Mouse (Mus musculus): ENCODE data around the gene Slco1a1. TPM values are rescaled to one million over a fixed set of nuclear protein-coding genes. Genes with fewer than 3 reads are reported as not detected.
"Not testable (repeated sequence)": the region's sequence is repeated elsewhere in the genome, so short reads cannot be mapped to it uniquely, and the experiment has no call there.

Slco1a1 gene
- polyA plus RNA-seq, 1 experiment, result not detected

DNA sequence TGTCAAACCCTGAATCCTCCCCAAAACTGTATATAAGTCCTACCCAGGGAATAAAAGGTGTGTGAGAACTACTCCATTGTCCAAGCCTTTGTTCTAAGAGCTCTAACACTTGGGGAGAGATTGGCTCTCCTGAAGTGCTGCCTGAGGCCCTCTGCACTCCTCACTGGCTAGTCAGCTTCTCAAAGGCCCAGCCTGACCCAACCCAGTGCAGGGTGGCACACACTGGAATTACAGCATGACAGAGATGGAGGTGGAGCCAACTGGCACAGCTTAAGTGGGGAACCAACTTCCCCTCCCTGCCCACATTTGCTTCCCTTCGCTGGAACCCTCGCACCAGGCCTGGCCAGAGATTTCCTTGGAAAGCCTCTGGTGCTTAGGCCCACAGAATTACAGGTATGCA, 48.6 kb downstream of the Slco1a1 start:
- no peak overlapping the region for H3K4me3 ChIP-seq (ENCODE audit: control insufficient read depth, insufficient read depth, low read length)
- no peaks in the 10 kb centered on the region for H3K36me3 ChIP-seq (ENCODE audit: control insufficient read depth, insufficient read depth, low read length)
- H3K4me1 ChIP-seq (replicated peaks; ENCODE audit: control insufficient read depth, insufficient read depth, low read length), result no peaks in the 10 kb centered on the region
- H3K27me3 ChIP-seq (ENCODE audit: control insufficient read depth, insufficient read depth, low read length), result no peaks in the 10 kb centered on the region
- no peak for TF ChIP-seq POLR2A (IDR thresholded peaks at IDR 0.05; ENCODE audit: control insufficient read depth, extremely low read depth, insufficient read depth, low read length, poor library complexity)
- no peak for TF ChIP-seq CTCF (IDR thresholded peaks at IDR 0.05; ENCODE audit: borderline replicate concordance, control insufficient read depth, extremely low read depth, insufficient read depth, low read length, poor library complexity)
- H3K27ac ChIP-seq (ENCODE audit: control insufficient read depth, insufficient read depth, low read length), result no peak overlapping the region
- DNase-seq, result no peak
- WGBS, result 56% methylated on average over 2 of the region's 2 CpGs

DNA sequence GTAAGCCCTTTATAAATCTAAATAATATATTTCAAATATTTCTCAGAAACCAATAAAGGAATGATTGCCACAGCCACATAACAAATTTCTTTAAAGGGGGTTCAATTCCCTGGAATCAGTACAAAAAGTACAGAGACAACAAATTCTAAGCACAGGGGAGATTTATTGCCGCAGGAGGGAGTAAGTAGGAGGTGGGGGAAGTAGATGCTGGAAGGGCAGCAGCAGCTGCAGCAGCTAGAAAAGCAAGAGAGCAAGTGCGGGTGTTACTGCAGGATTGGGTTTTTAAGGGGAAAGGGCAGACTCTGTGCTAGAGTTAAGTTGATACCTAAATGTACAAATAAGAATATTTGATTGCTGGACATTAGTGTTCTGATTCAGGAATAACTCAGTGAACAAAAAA, 57.0 kb downstream of the Slco1a1 start:
- no peak overlapping the region for H3K27ac ChIP-seq (ENCODE audit: control insufficient read depth, insufficient read depth, low read length)
- no peak for TF ChIP-seq POLR2A (IDR thresholded peaks at IDR 0.05; ENCODE audit: control insufficient read depth, extremely low read depth, insufficient read depth, low read length, poor library complexity)
- TF ChIP-seq CTCF (IDR thresholded peaks at IDR 0.05; ENCODE audit: borderline replicate concordance, control insufficient read depth, extremely low read depth, insufficient read depth, low read length, poor library complexity), result no peak
- WGBS, result 46% methylated on average over 2 of the region's 2 CpGs
- DNase-seq, result no peak
- H3K27me3 ChIP-seq (ENCODE audit: control insufficient read depth, insufficient read depth, low read length), result no peaks in the 10 kb centered on the region
- no peaks in the 10 kb centered on the region for H3K4me1 ChIP-seq (replicated peaks; ENCODE audit: control insufficient read depth, insufficient read depth, low read length)
- H3K4me3 ChIP-seq (ENCODE audit: control insufficient read depth, insufficient read depth, low read length), result no peak overlapping the region
- H3K36me3 ChIP-seq (ENCODE audit: control insufficient read depth, insufficient read depth, low read length), result no peaks in the 10 kb centered on the region

DNA sequence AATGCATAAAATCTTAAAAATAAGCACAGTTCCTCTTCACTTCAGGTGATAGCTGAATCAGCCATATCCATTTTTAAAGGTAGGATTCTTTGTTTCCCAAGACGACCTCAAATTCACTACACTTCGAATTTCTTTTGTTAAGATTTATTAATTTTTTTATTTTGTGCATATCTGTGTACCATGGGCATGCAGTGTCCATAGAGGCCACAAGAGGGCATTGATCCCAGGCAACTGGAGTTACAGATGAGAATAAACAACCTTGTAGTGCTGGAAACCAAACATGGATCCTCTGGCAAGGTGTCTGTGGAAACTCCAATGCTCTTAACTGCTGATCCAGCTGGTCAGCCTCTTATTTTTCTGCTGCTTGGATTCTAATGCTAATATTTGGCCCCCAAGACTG, 58.5 kb downstream of the Slco1a1 start:
- 65% methylated on average over 2 of the region's 2 CpGs for WGBS
- no peak for DNase-seq
- TF ChIP-seq CTCF (IDR thresholded peaks at IDR 0.05; ENCODE audit: borderline replicate concordance, control insufficient read depth, extremely low read depth, insufficient read depth, low read length, poor library complexity) (no peak), POLR2A (IDR thresholded peaks at IDR 0.05; ENCODE audit: control insufficient read depth, extremely low read depth, insufficient read depth, low read length, poor library complexity) (no peak)
- Histone ChIP-seq H3K27ac (ENCODE audit: control insufficient read depth, insufficient read depth, low read length) (no peak overlapping the region), H3K4me1 (replicated peaks; ENCODE audit: control insufficient read depth, insufficient read depth, low read length) (no peaks in the 10 kb centered on the region), H3K27me3 (ENCODE audit: control insufficient read depth, insufficient read depth, low read length) (no peaks in the 10 kb centered on the region), H3K36me3 (ENCODE audit: control insufficient read depth, insufficient read depth, low read length) (no peaks in the 10 kb centered on the region), H3K4me3 (ENCODE audit: control insufficient read depth, insufficient read depth, low read length) (no peak overlapping the region)

DNA sequence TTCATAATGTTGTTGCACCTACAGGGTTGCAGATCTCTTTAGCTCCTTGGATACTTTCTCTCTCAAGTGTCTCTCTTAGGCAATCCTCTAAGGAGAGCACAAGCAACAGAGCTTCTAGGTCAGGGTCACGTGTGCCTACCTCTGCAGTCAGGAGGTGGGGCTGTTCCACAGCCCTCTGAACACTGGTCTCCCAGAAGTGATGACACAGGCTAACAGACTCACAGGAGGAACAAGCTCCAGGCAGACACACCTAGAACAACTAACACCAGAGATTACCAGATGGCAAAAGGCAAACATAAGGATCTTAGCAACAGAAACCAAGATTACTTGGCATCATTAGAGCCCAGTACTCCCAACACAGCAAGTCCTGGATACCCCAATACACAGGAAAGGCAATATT, 64.2 kb downstream of the Slco1a1 start:
- no peak overlapping the region for H3K4me3 ChIP-seq (ENCODE audit: control insufficient read depth, insufficient read depth, low read length)
- TF ChIP-seq CTCF (IDR thresholded peaks at IDR 0.05; ENCODE audit: borderline replicate concordance, control insufficient read depth, extremely low read depth, insufficient read depth, low read length, poor library complexity) (no peak), POLR2A (IDR thresholded peaks at IDR 0.05; ENCODE audit: control insufficient read depth, extremely low read depth, insufficient read depth, low read length, poor library complexity) (no peak)
- H3K36me3 ChIP-seq (ENCODE audit: control insufficient read depth, insufficient read depth, low read length), result no peaks in the 10 kb centered on the region
- H3K27ac ChIP-seq (ENCODE audit: control insufficient read depth, insufficient read depth, low read length), result no peak overlapping the region
- H3K4me1 ChIP-seq (replicated peaks; ENCODE audit: control insufficient read depth, insufficient read depth, low read length), result no peaks in the 10 kb centered on the region
- no peaks in the 10 kb centered on the region for H3K27me3 ChIP-seq (ENCODE audit: control insufficient read depth, insufficient read depth, low read length)
- DNase-seq, result no peak
- 65% methylated on average over 1 of the region's 1 CpGs for WGBS

DNA sequence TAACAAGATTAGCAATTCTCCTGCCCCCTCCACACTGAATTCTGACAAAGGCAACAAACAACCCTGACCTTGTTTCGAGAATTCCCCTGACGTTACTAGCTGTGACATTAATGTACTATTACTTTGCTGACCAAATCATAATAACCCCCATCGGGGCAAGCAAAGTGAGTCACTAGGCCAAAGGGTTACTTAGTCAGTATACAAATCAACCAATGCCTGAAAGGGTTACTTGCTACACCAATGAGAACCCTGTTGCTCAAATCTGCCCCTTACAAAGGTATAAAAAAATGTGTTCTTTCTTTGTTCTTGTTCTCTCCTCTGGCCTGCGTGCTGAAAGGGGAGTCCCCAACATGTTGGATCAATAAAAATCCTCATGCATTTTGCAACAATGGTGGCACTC, 71.0 kb downstream of the Slco1a1 start:
- H3K27me3 ChIP-seq (ENCODE audit: control insufficient read depth, insufficient read depth, low read length); H3K4me3 ChIP-seq (ENCODE audit: control insufficient read depth, insufficient read depth, low read length); H3K36me3 ChIP-seq (ENCODE audit: control insufficient read depth, insufficient read depth, low read length); DNase-seq; H3K4me1 ChIP-seq (replicated peaks; ENCODE audit: control insufficient read depth, insufficient read depth, low read length); H3K27ac ChIP-seq (ENCODE audit: control insufficient read depth, insufficient read depth, low read length): not testable (repeated sequence)
- WGBS, result 91% methylated on average over 4 of the region's 4 CpGs

DNA sequence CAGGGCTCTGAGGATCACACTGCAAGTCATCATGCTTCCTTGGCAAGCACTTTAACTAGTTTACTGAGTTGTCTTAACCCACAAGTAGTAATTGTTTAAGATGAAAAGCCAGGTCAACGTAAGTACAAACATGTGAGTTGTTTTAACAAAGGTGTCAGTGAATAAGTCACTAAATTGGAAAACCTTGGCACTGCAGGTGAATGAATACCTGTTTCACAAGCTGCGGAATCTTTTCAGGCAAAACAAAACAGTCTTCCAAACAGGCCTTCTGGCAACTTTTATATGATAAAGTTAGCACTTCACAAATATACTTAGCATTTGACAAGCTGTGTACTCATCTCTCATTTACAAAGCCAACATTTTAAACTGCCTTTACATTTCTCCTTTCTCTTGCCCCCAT, 75.1 kb downstream of the Slco1a1 start:
- Histone ChIP-seq H3K27ac (ENCODE audit: control insufficient read depth, insufficient read depth, low read length) (no peak overlapping the region), H3K4me3 (ENCODE audit: control insufficient read depth, insufficient read depth, low read length) (no peak overlapping the region), H3K27me3 (ENCODE audit: control insufficient read depth, insufficient read depth, low read length) (no peaks in the 10 kb centered on the region), H3K4me1 (replicated peaks; ENCODE audit: control insufficient read depth, insufficient read depth, low read length) (no peaks in the 10 kb centered on the region), H3K36me3 (ENCODE audit: control insufficient read depth, insufficient read depth, low read length) (no peaks in the 10 kb centered on the region)
- WGBS, result 88% methylated on average over 2 of the region's 2 CpGs
- no peak for DNase-seq
- TF ChIP-seq CTCF (IDR thresholded peaks at IDR 0.05; ENCODE audit: borderline replicate concordance, control insufficient read depth, extremely low read depth, insufficient read depth, low read length, poor library complexity), result no peak
- no peak for TF ChIP-seq POLR2A (IDR thresholded peaks at IDR 0.05; ENCODE audit: control insufficient read depth, extremely low read depth, insufficient read depth, low read length, poor library complexity)

DNA sequence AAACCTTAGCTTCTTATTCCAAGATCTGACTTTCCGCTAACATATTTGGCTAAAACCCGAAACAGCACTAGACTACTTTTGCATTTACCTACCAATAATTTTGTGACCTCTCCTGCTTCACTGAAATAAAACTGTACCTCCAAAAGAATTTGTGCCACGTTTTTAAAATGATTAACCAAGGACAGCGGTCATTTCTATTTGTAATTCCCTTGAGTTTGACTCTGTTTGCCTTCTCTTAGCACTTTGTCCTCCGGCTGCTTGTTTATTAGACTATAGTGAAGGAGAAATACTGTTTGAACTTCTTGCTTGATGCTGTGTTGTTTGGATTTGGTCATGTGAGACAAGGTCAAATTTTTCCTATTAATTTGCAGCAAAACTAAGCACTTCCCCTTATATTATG, 78.0 kb downstream of the Slco1a1 start:
- WGBS, result 87% methylated on average over 5 of the region's 5 CpGs
- Histone ChIP-seq H3K27me3 (ENCODE audit: control insufficient read depth, insufficient read depth, low read length) (no peaks in the 10 kb centered on the region), H3K4me3 (ENCODE audit: control insufficient read depth, insufficient read depth, low read length) (no peak overlapping the region), H3K36me3 (ENCODE audit: control insufficient read depth, insufficient read depth, low read length) (no peaks in the 10 kb centered on the region), H3K4me1 (replicated peaks; ENCODE audit: control insufficient read depth, insufficient read depth, low read length) (no peaks in the 10 kb centered on the region), H3K27ac (ENCODE audit: control insufficient read depth, insufficient read depth, low read length) (no peak overlapping the region)
- TF ChIP-seq POLR2A (IDR thresholded peaks at IDR 0.05; ENCODE audit: control insufficient read depth, extremely low read depth, insufficient read depth, low read length, poor library complexity), result no peak
- TF ChIP-seq CTCF (IDR thresholded peaks at IDR 0.05; ENCODE audit: borderline replicate concordance, control insufficient read depth, extremely low read depth, insufficient read depth, low read length, poor library complexity), result no peak
- no peak for DNase-seq
